Mouse (Mus musculus) stomach, embryonic 14.5 days (tissue): ENCODE measurements around the gene Cdon. TPM values are rescaled to one million over a fixed set of nuclear protein-coding genes. Genes with fewer than 3 reads are reported as not detected.

Experiments used
- ATAC-seq: fragments of 200-750 bp; cut with Nextera tagmentation; 2 replicates; pipeline ENCODE4 v1.8.0; 2017; ENCODE audit warnings: low read depth, moderate TSS enrichment; ENCODE audit not compliant: insufficient number of reproducible peaks, insufficient read depth, low FRiP score
- H3K27ac ChIP-seq: fragments of 300-500 bp; sonication (generic); 2 replicates; pipeline ENCODE4 v1.5.1; 2014; ENCODE audit warnings: mild to moderate bottlenecking, low read length, moderate library complexity, mixed read lengths
- H3K27me3 ChIP-seq: fragments of 300-500 bp; sonication (generic); 2 replicates; pipeline ENCODE4 v1.6.1; 2014; ENCODE audit warnings: low read length, control low read depth, mixed read lengths; ENCODE audit not compliant: control insufficient read depth, insufficient read depth
- H3K36me3 ChIP-seq: fragments of 300-500 bp; sonication (generic); 2 replicates; pipeline ENCODE4 v1.6.1; 2014; ENCODE audit warnings: mild to moderate bottlenecking, control low read depth, low read length, moderate library complexity, mixed read lengths; ENCODE audit not compliant: control insufficient read depth, insufficient read depth
- H3K4me1 ChIP-seq: fragments of 300-500 bp; sonication (generic); 2 replicates; pipeline ENCODE4 v1.6.1; 2014; ENCODE audit warnings: low read length, control low read depth, mixed read lengths; ENCODE audit not compliant: control insufficient read depth, insufficient read depth
- H3K4me2 ChIP-seq: fragments of 300-500 bp; sonication (generic); replicated peaks from 2 replicates; pipeline ENCODE4 v1.6.1; 2014; ENCODE audit warnings: low read depth, low read length, control low read depth
- H3K4me3 ChIP-seq: fragments of 300-500 bp; sonication (generic); 2 replicates; pipeline ENCODE4 v1.5.1; 2014; ENCODE audit warnings: low read depth, low read length, control low read depth
- H3K9ac ChIP-seq: fragments of 300-500 bp; sonication (generic); replicated peaks from 2 replicates; pipeline ENCODE4 v1.6.1; 2014; ENCODE audit warnings: low read depth, mild to moderate bottlenecking, control low read depth, low read length, moderate library complexity, mixed read lengths
- H3K9me3 ChIP-seq: fragments of 300-500 bp; sonication (generic); 2 replicates; pipeline ENCODE4 v1.6.1; 2016; ENCODE audit warnings: low read depth, low read length, control low read depth; ENCODE audit not compliant: control insufficient read depth
- WGBS: fragments of 180-500 bp; shearing (Covaris S2); extraction: QIAGEN DNeasy Blood & Tissue Kit; methylation state at CpG from one replicate; pipeline ENCODE4 v1.1.7; 2014; 5-methylcytosine and 5-hydroxymethylcytosine counted together
- polyA plus RNA-seq: library from polyadenylated mRNA; unstranded; fragments of >200 nt; fragmentation: Nextera tagmentation; extraction: Ambion mirVana; gene quantifications from 2 replicates; pipeline ENCODE4 v1.2.1, GENCODE M21; 2014

Cdon gene
- polyA plus RNA-seq, 1 experiment from 2014 or later, result 12.7 TPM

DNA sequence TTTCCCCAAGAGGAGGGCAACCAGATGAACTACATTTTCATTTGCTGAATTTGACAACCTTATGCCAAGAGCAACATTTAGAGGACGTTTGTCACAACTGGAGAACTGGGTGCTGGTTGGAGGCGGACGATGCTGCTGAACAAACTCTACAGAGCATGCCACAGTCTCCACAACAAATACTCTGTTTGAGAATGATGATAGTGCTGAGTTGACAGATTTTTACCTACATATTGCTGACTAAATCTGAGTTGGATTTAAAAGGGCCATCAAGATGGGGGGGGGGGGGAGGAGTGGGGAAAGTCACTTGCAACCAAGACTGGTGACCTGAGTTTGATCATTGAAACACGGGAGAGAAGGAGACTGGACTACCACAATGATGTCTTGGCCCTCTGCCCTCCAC lies 17.4 kb upstream of the Cdon start:
- Histone ChIP-seq H3K9ac (no peak overlapping the region), H3K4me3 (no peak overlapping the region), H3K9me3 (no peaks in the 10 kb centered on the region), H3K4me2 (no peak overlapping the region), H3K27ac (no peak overlapping the region), H3K27me3 (no peaks in the 10 kb centered on the region), H3K36me3 (no peaks in the 10 kb centered on the region), H3K4me1 (peaks cover 14% of the 10 kb centered on the region; the same call in 1 of the 2 replicates)
- 69% methylated on average over 4 of the region's 4 CpGs for WGBS
- no peak for ATAC-seq

DNA sequence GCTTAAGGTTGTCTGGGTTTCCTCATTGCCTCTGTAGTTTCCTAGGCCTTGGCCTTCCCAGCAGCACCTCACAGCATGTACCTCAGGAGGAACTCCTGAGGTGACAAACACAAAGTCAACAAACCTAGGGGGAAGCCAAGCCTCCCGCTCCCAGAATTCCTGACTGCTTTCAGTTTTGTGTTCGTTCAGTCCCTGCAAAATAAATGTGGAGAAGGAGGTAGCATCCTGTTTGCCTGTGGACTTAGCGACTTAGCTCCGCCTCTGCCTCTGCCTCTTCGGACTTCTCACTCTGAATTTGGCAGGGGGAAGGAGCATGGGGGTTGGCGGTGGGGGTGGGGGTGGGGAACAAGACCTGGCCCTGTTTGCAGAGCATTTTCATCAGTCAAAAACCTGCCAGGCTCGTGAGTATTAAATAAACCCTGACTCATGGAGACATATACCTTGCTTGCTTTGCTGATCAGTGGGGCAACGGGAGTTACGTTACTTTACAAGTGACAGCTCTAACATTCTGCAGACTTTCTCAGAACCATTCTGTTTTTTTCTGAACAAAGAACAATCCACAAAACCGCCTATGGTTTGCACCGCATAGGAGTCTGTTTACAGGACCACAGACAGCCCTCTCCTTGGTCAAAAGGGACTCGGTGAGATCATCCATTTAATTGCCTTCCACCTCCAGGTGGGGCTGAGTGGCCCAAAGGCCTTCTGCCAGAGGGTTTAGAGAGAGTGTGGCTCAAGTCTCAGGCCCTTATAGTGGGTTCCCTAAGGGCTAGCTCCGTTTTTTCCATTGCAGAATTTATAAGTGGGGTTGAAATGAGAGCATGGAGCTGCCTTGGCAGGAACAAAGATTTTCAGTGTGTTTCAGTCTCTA lies 15.7 kb upstream of the Cdon start:
- Histone ChIP-seq H3K27me3 (no peaks in the 10 kb centered on the region), H3K9me3 (no peaks in the 10 kb centered on the region), H3K9ac (no peak overlapping the region), H3K4me1 (peaks cover 14% of the 10 kb centered on the region; the same call in 1 of the 2 replicates), H3K4me2 (peak overlapping the region; percentile 23), H3K27ac (peak overlapping the region; percentile 91), H3K4me3 (no peak overlapping the region), H3K36me3 (no peaks in the 10 kb centered on the region)
- 6% methylated on average over 13 of the region's 13 CpGs for WGBS
- peak; percentile 77 for ATAC-seq

DNA sequence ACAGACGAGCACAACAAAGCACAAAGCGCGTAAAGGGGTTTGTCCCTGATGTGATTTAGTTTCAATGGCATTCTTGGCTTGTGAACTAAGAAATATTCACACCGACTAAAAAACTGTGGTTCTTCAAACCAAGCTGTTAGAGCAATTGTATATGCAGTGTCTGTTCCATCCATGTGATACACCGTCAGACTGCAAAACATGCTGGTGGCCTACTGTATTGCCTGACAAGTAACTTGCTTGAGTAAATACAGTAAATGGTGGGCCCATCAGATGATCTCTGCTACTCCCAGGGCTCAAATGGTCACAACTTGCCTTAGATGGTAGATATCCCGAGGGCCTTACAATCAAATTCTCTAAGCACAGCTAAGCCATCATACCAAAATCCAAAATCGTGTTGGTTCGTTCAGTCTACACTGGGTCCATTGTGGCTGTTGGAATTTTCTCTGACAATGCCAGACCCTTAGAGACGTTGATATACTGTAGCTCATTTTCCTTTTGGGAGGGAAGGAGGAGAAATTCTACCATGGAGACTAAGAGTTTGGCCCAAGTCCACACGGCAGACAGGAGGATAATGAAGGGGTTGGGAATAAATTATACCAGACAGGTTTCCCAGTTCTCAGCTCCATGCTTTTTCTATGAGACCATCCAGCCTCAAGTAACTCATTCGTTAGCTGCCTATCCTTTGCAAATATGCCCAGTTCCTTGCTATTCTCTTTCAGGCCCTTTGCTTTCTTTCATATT lies 9.5 kb upstream of the Cdon start:
- Histone ChIP-seq H3K9me3 (no peaks in the 10 kb centered on the region), H3K4me2 (no peak overlapping the region), H3K27ac (0 out of 2 replicates have a peak overlapping the region, but pooled peaks have one; percentile 4), H3K9ac (no peak overlapping the region), H3K27me3 (no peaks in the 10 kb centered on the region), H3K4me3 (no peak overlapping the region), H3K4me1 (peaks cover 5% of the 10 kb centered on the region; the same call in 1 of the 2 replicates), H3K36me3 (no peaks in the 10 kb centered on the region)
- ATAC-seq, result no peak
- 68% methylated on average over 11 of the region's 11 CpGs for WGBS

DNA sequence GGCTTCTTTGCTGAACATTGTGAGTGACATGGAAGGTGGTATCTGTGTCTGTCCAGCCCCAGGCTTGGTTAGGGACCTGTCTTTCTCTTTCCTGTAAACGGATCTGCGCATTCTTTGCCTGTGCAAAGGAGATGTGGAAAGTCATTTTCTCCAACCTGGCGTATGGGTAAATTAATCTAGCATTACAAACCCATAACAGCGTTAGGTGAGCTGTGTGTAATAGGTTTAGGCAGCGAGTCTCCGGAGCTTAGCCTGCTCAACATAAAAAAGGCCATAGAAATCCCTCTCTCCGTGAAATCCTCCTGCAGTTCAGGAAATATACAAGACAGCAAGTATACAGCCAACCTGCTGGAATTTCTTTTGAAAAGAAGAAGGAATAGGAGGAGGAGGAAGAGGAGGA lies 9.0 kb upstream of the Cdon start:
- Histone ChIP-seq H3K4me3 (no peak overlapping the region), H3K4me1 (peaks cover 5% of the 10 kb centered on the region; the same call in 1 of the 2 replicates), H3K36me3 (no peaks in the 10 kb centered on the region), H3K9ac (no peak overlapping the region), H3K4me2 (no peak overlapping the region), H3K9me3 (no peaks in the 10 kb centered on the region), H3K27me3 (no peaks in the 10 kb centered on the region), H3K27ac (0 out of 2 replicates have a peak overlapping the region, but pooled peaks have one; percentile 4)
- ATAC-seq, result no peak
- 56% methylated on average over 7 of the region's 7 CpGs for WGBS

DNA sequence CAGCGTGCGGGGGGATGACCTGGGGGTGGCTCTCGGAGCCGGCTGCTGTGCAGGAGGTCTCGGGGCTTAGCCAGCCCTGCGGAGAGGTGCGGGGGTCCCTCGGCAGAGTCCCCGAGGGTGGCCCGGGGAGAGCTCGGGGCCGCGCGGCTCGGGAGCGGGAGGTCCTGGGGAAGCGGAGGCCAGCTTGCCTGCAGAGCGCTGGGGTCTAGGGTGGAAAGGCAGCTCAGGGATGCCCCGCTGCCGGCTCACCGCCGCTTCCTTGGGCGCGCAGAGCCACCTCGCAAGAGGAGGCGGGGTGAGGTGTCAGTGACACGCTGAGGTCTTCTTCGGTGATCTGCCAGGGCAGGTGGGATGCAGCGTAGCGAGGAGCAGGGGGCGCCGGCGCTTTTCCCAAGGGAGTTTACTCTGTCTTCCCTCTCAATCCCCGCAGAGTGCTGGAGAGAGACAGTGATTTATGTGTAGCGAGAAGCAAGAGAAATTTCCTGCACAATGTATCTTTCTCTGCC lies 855 bp downstream of the Cdon start:
- H3K9ac ChIP-seq, result peak overlapping the region; percentile 97
- no peaks in the 10 kb centered on the region; the same call in 1 of the 2 replicates for H3K9me3 ChIP-seq
- ATAC-seq, result no peak
- H3K27me3 ChIP-seq, result no peaks in the 10 kb centered on the region
- peaks cover 9% of the 10 kb centered on the region; the same call in 1 of the 2 replicates for H3K4me1 ChIP-seq
- WGBS, result under 1% methylated on average over 33 of the region's 35 CpGs
- H3K27ac ChIP-seq, result peak overlapping the region; percentile 94
- no peaks in the 10 kb centered on the region for H3K36me3 ChIP-seq
- peak overlapping the region; percentile 64 for H3K4me2 ChIP-seq
- H3K4me3 ChIP-seq, result peak overlapping the region; percentile 99

DNA sequence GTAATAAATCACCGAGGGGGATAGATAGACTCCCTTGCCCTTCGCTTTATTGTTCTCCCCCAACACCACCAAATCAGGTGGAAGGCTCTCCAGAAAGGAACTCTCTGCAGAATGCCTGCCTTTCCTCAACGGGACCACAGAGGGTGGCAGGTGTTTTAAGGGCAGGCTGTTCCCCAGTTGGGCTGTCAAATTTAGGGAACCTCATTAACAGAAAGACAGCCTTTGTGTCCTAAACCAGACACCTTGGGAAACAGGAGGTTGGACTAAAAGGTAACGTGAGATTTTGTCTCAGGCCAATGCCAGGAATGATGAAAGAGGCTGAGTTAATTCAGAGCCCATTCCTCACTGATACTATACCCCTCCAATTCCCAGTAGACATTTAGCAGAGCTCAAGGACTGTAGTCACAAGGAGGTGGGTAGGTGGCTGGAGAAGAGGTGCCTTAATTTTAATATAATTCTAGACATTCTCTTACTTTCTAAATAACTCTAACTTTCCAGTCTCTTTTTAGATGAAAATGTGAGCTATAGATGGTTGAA lies 1.5 kb downstream of the Cdon start:
- 5% methylated on average over 4 of the region's 4 CpGs for WGBS
- Histone ChIP-seq H3K4me3 (peak overlapping the region; percentile 99), H3K27ac (peak overlapping the region; percentile 94), H3K27me3 (no peaks in the 10 kb centered on the region), H3K9me3 (no peaks in the 10 kb centered on the region; the same call in 1 of the 2 replicates), H3K9ac (peak overlapping the region; percentile 97), H3K36me3 (no peaks in the 10 kb centered on the region), H3K4me2 (peak overlapping the region; percentile 64), H3K4me1 (peaks cover 9% of the 10 kb centered on the region; the same call in 1 of the 2 replicates)
- ATAC-seq, result no peak

DNA sequence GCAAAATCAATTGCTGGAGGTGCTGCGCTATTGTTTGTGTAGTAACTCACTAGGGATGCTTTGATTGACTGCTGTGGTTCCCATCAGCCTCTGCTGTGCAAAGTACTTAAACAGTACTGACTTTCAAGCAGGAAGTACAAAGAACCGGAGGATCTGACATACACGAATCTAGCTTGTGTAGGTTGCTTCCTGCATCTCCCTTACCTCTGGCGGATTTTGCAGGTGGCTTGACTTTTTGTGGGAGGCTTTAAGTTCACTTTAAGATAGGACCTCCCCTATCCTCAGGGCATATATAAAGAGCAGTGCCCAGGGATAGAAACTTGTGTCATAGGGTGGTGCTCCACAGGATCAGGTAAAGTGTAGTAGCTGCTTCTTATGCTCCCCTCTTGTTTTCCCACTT lies 2.3 kb downstream of the Cdon start:
- peak overlapping the region; percentile 40; the same call in 1 of the 2 replicates for H3K9ac ChIP-seq
- WGBS, result 27% methylated on average over 4 of the region's 4 CpGs
- peaks cover 12% of the 10 kb centered on the region; the same call in 1 of the 2 replicates for H3K4me1 ChIP-seq
- H3K4me3 ChIP-seq, result peak overlapping the region; percentile 99
- no peaks in the 10 kb centered on the region for H3K27me3 ChIP-seq
- H3K27ac ChIP-seq, result no peak overlapping the region; the same call in 1 of the 2 replicates
- ATAC-seq, result no peak
- H3K4me2 ChIP-seq, result peak overlapping the region; percentile 64
- H3K9me3 ChIP-seq, result no peaks in the 10 kb centered on the region; the same call in 1 of the 2 replicates
- H3K36me3 ChIP-seq, result no peaks in the 10 kb centered on the region

DNA sequence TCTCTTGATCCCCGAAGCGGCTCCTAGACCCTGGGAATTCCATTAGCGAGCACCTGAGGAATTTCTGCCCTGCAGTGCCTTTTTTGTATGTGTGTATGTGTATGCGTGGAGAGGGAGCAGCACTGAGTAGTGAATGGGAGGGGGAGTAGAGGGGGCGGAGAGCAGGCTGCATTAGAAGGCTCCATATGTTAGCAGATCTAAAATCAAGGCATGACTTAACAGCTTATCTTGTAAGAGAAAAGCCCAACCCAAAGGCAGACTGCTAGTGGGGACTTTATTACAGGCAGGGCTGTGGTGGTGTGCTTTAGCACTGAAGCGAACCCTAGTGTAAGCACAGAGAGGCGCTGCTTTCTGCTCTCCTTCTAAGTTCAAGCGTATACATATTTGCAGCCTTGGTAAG lies 3.7 kb downstream of the Cdon start:
- Histone ChIP-seq H3K4me1 (peaks cover 12% of the 10 kb centered on the region; the same call in 1 of the 2 replicates), H3K9ac (no peak overlapping the region), H3K9me3 (no peaks in the 10 kb centered on the region; the same call in 1 of the 2 replicates), H3K4me3 (peak overlapping the region; percentile 16; the same call in 1 of the 2 replicates), H3K36me3 (no peaks in the 10 kb centered on the region), H3K27ac (peak overlapping the region; percentile 6; the same call in 1 of the 2 replicates), H3K27me3 (no peaks in the 10 kb centered on the region), H3K4me2 (peak overlapping the region; percentile 40)
- 10% methylated on average over 8 of the region's 8 CpGs for WGBS
- peak; percentile 25; the same call in 1 of the 2 replicates for ATAC-seq
